ENCODE assay signal across 27 mouse cellular contexts in the genomic region with DNA sequence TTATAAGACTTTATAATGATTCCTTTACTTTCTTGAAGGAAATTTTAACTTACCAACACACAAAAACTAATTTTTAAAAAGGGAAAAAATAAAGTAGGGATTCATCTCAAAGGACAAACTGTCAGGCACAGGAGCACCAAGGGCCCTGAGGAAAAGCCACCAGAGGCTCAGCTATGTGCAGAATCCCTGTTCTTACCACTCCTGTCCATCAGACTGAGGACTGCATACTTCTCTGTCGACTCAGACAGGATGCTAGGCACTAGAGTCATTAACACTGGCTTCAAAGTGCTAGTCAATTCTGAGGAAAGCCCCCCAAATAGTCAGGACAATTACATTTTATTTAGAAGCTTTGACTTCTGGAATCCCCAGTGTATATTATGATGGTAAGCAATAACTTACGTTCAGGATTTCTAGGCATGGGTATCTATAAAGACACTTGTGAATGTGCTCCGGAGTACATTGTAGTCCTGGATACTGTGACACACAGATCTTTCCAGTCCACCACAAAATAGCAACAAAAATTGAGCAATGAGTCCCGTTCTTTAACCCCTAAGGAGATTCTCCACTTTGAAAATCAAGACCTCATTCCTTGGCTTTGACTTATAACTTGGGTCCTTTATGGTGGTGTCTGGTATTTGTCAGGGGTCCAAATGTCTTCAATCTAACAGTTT.
DNase-seq lines count a peak whose midpoint lies in the region; ATAC-seq and TF ChIP-seq lines count a peak whose summit lies in the region.
"Had no signal": no experiment of that assay in that cellular context is flagged by ENCODE, and none has a peak within 500 bp of the region (broad histone marks: within the 10 kb centered on the region; RNA-seq: fewer than 3 reads in every experiment).

No protein-coding gene starts in this region.

- H3K79me2 ChIP-seq in myocyte (ENCODE audit: control insufficient read depth, insufficient read depth), result no peaks in the 10 kb centered on the region

- H3K4me1 ChIP-seq in midbrain, embryonic 11.5 days (ENCODE audit: control insufficient read depth, insufficient read depth, low read length), result peaks cover 2% of the 10 kb centered on the region; the same call in 1 of the 2 replicates
- peaks cover 2% of the 10 kb centered on the region; the same call in 1 of the 2 replicates for H3K4me1 ChIP-seq in midbrain, embryonic 16.5 days (ENCODE audit: control insufficient read depth, insufficient read depth, low read length)
- H3K4me1 ChIP-seq in brown adipose tissue, adult 24 weeks (ENCODE audit: control insufficient read depth, insufficient read depth, insufficient read length, low read length), result peaks cover 22% of the 10 kb centered on the region

- H3K9me3 ChIP-seq in midbrain, embryonic 11.5 days (ENCODE audit: control insufficient read depth, low read length), result no peaks in the 10 kb centered on the region
- no peaks in the 10 kb centered on the region for H3K9me3 ChIP-seq in midbrain, embryonic 16.5 days (replicated peaks; ENCODE audit: control insufficient read depth, low read length, poor library complexity, severe bottlenecking)
- H3K9me3 ChIP-seq: embryonic facial prominence, embryonic 13.5 days; embryonic facial prominence, embryonic 15.5 days; forebrain, embryonic 13.5 days; forebrain, embryonic 15.5 days had no signal

- peak; percentile 76 for DNase-seq in midbrain, embryonic 11.5 days (ENCODE audit: low spot score, missing footprints)
- DNase-seq in Muller cell, postnatal 12 days (ENCODE audit: inconsistent ontology term), result peak; percentile 67
- no peak for DNase-seq in layer of hippocampus, adult 9-10 months (ENCODE audit: low spot score)
- no peak for DNase-seq in lung, adult 18-20 months
- DNase-seq in ovary, adult 18-20 months (ENCODE audit: low spot score), result no peak
- DNase-seq: adrenal gland, adult 8-10 months; adrenal gland, postnatal 14 days; adrenal gland, postnatal 36 days; cerebellum, adult 11 months; cerebellum, adult 18-20 months; cerebellum, adult 8-10 months; cerebellum, adult 9-11 months; cerebellum, postnatal 14 days; cerebellum, postnatal 36 days; embryo, embryonic 11 days; forebrain, postnatal 0 days had no signal

- H3K9ac ChIP-seq in midbrain, embryonic 11.5 days (ENCODE audit: low read length), result no peak overlapping the region
- no peak overlapping the region for H3K9ac ChIP-seq in midbrain, embryonic 16.5 days (ENCODE audit: low read depth, low read length)
- H3K9ac ChIP-seq: embryonic facial prominence, embryonic 13.5 days; embryonic facial prominence, embryonic 15.5 days; forebrain, embryonic 13.5 days; forebrain, embryonic 15.5 days; forebrain, postnatal 0 days had no signal

- no peak overlapping the region for H3ac ChIP-seq in myocyte (ENCODE audit: control insufficient read depth, insufficient read length)

- H3K4me3 ChIP-seq in midbrain, embryonic 11.5 days (ENCODE audit: low read depth, low read length), result no peak overlapping the region
- H3K4me3 ChIP-seq in midbrain, embryonic 16.5 days (ENCODE audit: low read depth, low read length), result no peak overlapping the region
- H3K4me3 ChIP-seq in brown adipose tissue, adult 24 weeks (ENCODE audit: insufficient read depth, low read depth, low read length), result no peak overlapping the region
- H3K4me3 ChIP-seq in myocyte, result no peak overlapping the region
- H3K4me3 ChIP-seq: embryonic facial prominence, embryonic 13.5 days; embryonic facial prominence, embryonic 15.5 days; forebrain, embryonic 13.5 days; forebrain, embryonic 15.5 days had no signal

- no peak for ATAC-seq in midbrain, embryonic 11.5 days (ENCODE audit: low FRiP score)
- ATAC-seq in midbrain, embryonic 16.5 days, result no peak
- ATAC-seq: activated CD4-positive, CD25-positive, alpha-beta regulatory T cell, adult 4 months; CD4-positive, CD25-positive, alpha-beta regulatory T cell, adult 4 months; forebrain, embryonic 13.5 days; forebrain, embryonic 15.5 days; forebrain, postnatal 0 days had no signal

- no peak for TF ChIP-seq POLR2A in myocyte (IDR thresholded peaks at IDR 0.05; ENCODE audit: insufficient read length, low read depth)

- H3K4me2 ChIP-seq in midbrain, embryonic 11.5 days, result no peak overlapping the region
- no peak overlapping the region for H3K4me2 ChIP-seq in midbrain, embryonic 16.5 days (ENCODE audit: low read length)
- H3K4me2 ChIP-seq in myocyte (ENCODE audit: low read depth), result peak overlapping the region; percentile 2
- H3K4me2 ChIP-seq: embryonic facial prominence, embryonic 13.5 days; embryonic facial prominence, embryonic 15.5 days; forebrain, embryonic 13.5 days; forebrain, embryonic 15.5 days had no signal

- no peaks in the 10 kb centered on the region for H3K36me3 ChIP-seq in midbrain, embryonic 11.5 days (ENCODE audit: control insufficient read depth, insufficient read depth, low read length)
- no peaks in the 10 kb centered on the region for H3K36me3 ChIP-seq in midbrain, embryonic 16.5 days (ENCODE audit: control insufficient read depth, insufficient read depth, low read length)
- no peaks in the 10 kb centered on the region for H3K36me3 ChIP-seq in myocyte (ENCODE audit: control insufficient read depth, insufficient read depth)
- H3K36me3 ChIP-seq: forebrain, embryonic 15.5 days; G1E had no signal

- no peak overlapping the region for H3K27ac ChIP-seq in midbrain, embryonic 11.5 days (ENCODE audit: low read depth, low read length)
- H3K27ac ChIP-seq in midbrain, embryonic 16.5 days (ENCODE audit: low read length), result no peak overlapping the region
- H3K27ac ChIP-seq in brown adipose tissue, adult 24 weeks (replicated peaks; ENCODE audit: low read depth, low read length), result 0 out of 2 replicates have a peak overlapping the region, but pooled peaks have one; percentile 1
- H3K27ac ChIP-seq: embryonic facial prominence, embryonic 13.5 days; embryonic facial prominence, embryonic 15.5 days; forebrain, embryonic 13.5 days; forebrain, embryonic 15.5 days had no signal

- no peaks in the 10 kb centered on the region for H3K27me3 ChIP-seq in midbrain, embryonic 11.5 days (ENCODE audit: control insufficient read depth, insufficient read depth, low read length)
- H3K27me3 ChIP-seq in midbrain, embryonic 16.5 days (ENCODE audit: control insufficient read depth, insufficient read depth, low read depth, low read length), result no peaks in the 10 kb centered on the region
- H3K27me3 ChIP-seq in myocyte (ENCODE audit: control insufficient read depth, insufficient read depth, insufficient read length), result no peaks in the 10 kb centered on the region
- H3K27me3 ChIP-seq: CH12.LX; embryonic facial prominence, embryonic 13.5 days; embryonic facial prominence, embryonic 15.5 days; forebrain, embryonic 13.5 days; forebrain, embryonic 15.5 days had no signal

- 87% methylated on average over 4 of the region's 4 CpGs for WGBS in midbrain, embryonic 11.5 days
- WGBS in midbrain, embryonic 16.5 days, result 89% methylated on average over 4 of the region's 4 CpGs

TF ChIP-seq in myocyte, 11 proteins besides CTCF, POLR2A, EP300 and RAD21:
- TF ChIP-seq TCF12 (IDR thresholded peaks at IDR 0.05; ENCODE audit: insufficient read depth, poor library complexity, severe bottlenecking), result no peak
- TF ChIP-seq CEBPB (IDR thresholded peaks at IDR 0.05; ENCODE audit: insufficient read depth, poor library complexity, severe bottlenecking), result no peak
- no peak for TF ChIP-seq MYOD1 (IDR thresholded peaks at IDR 0.05; ENCODE audit: control insufficient read depth in 1 of 3, insufficient read length in 2 of 3, low read depth in 2 of 3)
- no peak for TF ChIP-seq POLR2AphosphoS2 (IDR thresholded peaks at IDR 0.05; ENCODE audit: insufficient read length, low read depth)
- no peak for TF ChIP-seq USF1 (IDR thresholded peaks at IDR 0.05; ENCODE audit: low read depth)
- TF ChIP-seq MYOG (IDR thresholded peaks at IDR 0.05; ENCODE audit: control insufficient read depth in 1 of 3, insufficient read depth in 1 of 3, insufficient read length in 2 of 3, low read depth in 2 of 3), result no peak
- no peak for TF ChIP-seq MAX (IDR thresholded peaks at IDR 0.05; ENCODE audit: low read depth)
- TF ChIP-seq SRF (IDR thresholded peaks at IDR 0.05; ENCODE audit: control insufficient read depth, insufficient read length, low read depth), result no peak
- no peak for TF ChIP-seq E2F4 (IDR thresholded peaks at IDR 0.05; ENCODE audit: insufficient read depth)
- no peak for TF ChIP-seq REST (IDR thresholded peaks at IDR 0.05; ENCODE audit: insufficient read depth, insufficient read length)
- no peak for TF ChIP-seq TCF3 (IDR thresholded peaks at IDR 0.05; ENCODE audit: insufficient read length, low read depth)

Comparison
In these comparisons a context has a peak if more than half of its experiments do, and no peak if none do; other contexts are left out.
1. DNase-seq: peak in midbrain, embryonic 11.5 days (single experiment) and Muller cell, postnatal 12 days (single experiment); none in layer of hippocampus, adult 9-10 months (single experiment), lung, adult 18-20 months (0 of 2) and ovary, adult 18-20 months (single experiment).